Mouse (Mus musculus) myocyte (in vitro differentiated cells): ENCODE results near the gene Dner.

Experiments used
- POLR2A ChIP-seq: IDR thresholded peaks from one replicate; pipeline ENCODE4 v1.6.1; 2011; ENCODE audit warnings: low read depth, mild to moderate bottlenecking, control low read depth, moderate library complexity; ENCODE audit not compliant: insufficient read length
- POLR2AphosphoS2 ChIP-seq: IDR thresholded peaks from one replicate; pipeline ENCODE4 v1.6.1; 2011; ENCODE audit warnings: low read depth, control low read depth; ENCODE audit not compliant: insufficient read length
- USF1 ChIP-seq: IDR thresholded peaks from one replicate; pipeline ENCODE4 v1.6.1; 2011; ENCODE audit warnings: low read depth, mild to moderate bottlenecking, control low read depth, moderate library complexity

GRCm38 (mm10) chr1:84581812-84582211 is 114.2 kb downstream of the Dner start:
- TF ChIP-seq USF1 (no peak), POLR2AphosphoS2 (no peak), POLR2A (no peak)
